Mouse (Mus musculus) testis, adult 2 months (tissue): Measurements from ENCODE around the gene 0610009B22Rik.

Source experiments
- CTCF ChIP-seq: fragments of 200-500 bp; IDR thresholded peaks from 2 replicates; pipeline ENCODE4 v1.5.1; 2012; ENCODE audit warnings: low read depth, mild to moderate bottlenecking, inconsistent platforms, low read length, moderate library complexity; ENCODE audit not compliant: control insufficient read depth, insufficient read depth, insufficient replicate concordance
- POLR2A ChIP-seq: fragments of 200-500 bp; IDR thresholded peaks from 2 replicates; pipeline ENCODE4 v1.6.1; 2012; ENCODE audit warnings: low read depth, mild to moderate bottlenecking, inconsistent platforms, low read length, moderate library complexity; ENCODE audit not compliant: control insufficient read depth

- TF ChIP-seq CTCF (no peak), POLR2A (no peak)
Measured at GRCm38 (mm10) chr11:51662632-51663031, 26.0 kb downstream of the 0610009B22Rik start.
